Mouse (Mus musculus) adipocyte (in vitro differentiated cells): ENCODE measurements around the gene Cwf19l2.
"Not testable (repeated sequence)": the region's sequence is repeated elsewhere in the genome, so short reads cannot be mapped to it uniquely, and the experiment has no call there.

Experiments
- DNase-seq: peaks from one replicate; pipeline ENCODE4 v3.0.0-alpha.2; 2016; ENCODE audit warnings: low spot score

Cwf19l2 gene

DNA sequence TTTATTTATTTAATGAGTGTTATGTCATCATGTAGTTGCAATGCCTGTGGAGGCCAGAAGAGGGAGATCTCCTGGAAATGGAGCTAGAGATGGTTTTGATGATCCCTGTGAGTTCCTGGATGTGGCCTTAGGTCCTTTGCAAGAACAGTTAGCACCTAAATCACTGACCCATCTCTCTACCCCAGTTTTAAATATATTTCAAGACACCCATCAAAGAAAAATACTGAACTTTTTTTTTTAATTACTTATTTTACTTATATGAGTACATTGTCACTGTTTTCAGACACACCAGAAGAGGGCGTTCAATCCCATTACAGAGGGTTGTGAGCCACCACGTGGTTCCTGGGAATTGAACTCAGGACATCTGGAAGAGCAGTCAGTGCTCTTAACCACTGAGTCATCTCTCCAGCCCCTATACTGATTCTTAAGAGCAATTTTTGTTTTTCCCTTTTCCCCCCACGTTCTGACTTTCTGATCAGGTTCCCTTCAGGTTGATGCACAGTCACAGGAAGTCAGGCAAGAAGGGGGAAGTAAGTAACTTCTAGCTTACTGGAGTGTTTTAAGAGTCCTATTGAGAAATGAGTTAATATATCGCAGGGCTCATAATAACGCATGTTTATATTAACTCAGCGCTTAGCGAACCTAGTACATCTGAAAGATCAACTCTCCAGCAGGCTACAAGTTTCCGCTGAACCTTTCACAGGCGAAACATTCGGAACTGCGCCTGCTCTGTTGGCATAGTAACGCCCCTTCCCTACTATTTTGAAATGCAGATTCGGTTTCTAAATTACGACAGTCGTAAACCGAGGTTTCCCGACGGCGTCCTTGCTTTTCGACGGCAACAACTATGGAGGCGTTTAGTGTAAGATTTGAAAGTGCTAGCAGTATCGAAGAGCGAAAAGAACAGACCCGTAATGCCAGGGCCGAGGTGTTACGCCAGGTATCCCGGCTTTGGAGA is at the start of gene Cwf19l2:
TSS of gene Cwf19l2 (plus strand) at position 342 of the 958 bp plus-strand sequence.
- peak; percentile 95 for DNase-seq

DNA sequence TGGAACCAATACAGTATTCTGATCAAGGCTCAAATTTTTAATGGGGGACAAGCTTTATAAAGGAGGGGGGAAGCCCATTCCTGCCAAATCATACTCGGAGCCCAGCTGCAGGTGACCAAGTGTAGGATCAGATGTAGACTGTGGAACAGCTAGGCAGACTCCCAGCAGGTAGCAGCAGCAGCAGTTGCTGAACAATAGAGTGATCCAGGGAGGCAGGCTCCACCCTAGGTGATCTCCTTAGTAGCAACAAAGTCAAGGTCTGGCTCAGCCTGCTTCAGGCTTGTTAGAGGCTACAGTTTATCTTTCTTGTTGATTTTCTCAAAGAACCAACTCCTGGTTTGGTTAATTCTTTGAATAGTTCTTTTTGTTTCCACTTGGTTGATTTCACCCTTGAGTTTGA is 27.1 kb upstream of the Cwf19l2 start:
- DNase-seq: not testable (repeated sequence)

- peak; percentile 60 for DNase-seq
Measured at GRCm38 (mm10) chr9:3404372-3404771, 980 bp downstream of the Cwf19l2 start.

DNA sequence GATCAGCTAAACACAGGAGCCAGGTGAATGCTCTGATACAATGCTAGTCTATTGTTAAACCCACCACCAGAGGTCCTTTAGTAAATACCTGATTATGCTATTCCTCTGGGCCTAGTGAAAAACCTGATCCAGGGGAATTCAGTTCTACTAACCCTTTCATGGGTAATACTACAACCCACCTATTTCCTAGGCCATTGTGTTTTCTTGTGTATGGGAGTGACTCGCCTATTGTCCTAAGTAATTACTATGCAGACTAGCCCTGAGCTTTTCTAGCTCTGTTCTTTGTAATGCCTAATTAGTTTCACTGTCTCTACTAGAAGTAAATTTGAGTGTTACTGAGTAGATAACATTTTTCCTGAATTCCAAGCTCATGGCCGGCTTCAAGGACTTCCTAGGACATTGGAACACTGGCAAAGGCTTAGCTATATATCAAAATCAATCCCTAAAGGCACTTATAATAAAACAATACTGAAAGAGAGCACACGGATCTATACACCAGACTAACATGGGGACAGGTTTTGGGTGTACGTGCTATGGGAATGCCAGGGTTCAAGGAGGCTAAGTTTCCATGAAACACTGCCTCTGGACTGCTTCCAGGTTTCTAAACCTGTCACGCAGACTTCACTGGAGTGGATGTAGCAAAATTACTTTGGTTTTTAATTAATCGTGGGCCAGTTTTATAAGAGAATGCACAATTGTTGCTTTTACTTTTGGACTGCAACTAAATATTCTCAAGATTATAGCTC is 36.3 kb downstream of the Cwf19l2 start:
- DNase-seq: not testable (repeated sequence)

DNA sequence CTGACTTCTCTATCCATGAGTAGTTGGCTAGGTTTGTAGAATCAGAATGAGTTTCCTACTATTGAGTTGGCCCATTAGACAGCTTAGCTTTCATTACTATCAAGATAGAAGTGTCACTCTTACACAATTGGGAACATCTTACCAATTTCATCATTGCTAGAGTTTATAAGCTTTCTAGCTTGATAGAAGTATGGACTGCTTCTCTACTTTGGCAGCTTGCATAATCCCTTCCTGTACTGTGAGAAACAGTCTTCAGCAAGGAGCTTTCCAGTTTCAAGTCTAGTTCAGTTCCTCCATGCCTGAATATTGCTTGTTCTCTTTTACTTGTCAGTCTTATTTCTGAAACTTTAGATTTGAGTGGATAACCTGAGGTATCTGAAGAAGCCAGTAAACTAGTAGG is 68.5 kb downstream of the Cwf19l2 start:
- DNase-seq: no peak

DNA sequence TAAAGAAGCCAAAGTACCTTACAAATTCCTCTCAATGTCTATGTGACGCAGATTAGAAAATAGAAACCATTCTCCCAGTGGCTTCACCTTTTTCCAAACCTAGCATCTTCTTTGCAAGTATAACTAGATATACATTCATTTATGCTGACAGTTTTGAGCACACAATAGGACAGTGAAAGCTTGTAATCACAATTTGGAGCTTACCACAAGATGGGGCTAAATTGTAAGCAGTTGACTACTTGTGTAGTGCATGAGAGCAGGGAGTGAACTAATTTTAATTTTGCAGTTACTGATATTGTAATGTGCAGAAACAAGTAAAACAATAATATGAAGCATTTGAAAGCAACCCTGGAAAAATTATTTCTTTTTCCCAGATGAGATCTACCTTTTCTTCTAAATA is 115.3 kb downstream of the Cwf19l2 start:
- peak; percentile 39 for DNase-seq

DNA sequence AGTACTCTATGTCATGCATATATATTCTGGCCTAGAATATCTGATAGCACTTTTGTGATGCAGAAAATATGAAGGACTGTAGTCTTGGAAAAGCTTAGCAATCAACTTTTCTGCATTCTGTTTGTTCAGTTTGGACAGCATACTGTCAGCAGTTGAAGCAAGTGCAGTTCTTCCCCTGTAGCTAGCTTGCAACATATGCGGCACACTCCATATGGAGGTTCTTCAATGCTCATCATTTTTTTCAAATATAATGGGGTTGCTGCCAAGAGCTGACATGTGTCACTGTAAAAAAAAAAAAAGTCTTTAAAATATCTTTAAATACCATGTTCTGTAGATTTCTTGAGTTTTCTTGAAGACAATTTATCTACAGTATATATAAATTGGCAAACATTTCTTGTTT is 115.8 kb downstream of the Cwf19l2 start:
- no peak for DNase-seq

- no peak for DNase-seq
Measured at GRCm38 (mm10) chr9:3521031-3521430, 117.6 kb downstream of the Cwf19l2 start.
